Mouse (Mus musculus) layer of hippocampus, postnatal 36 days (tissue): ENCODE measurements around the gene Timeless. TPM values are rescaled to one million over a fixed set of nuclear protein-coding genes. Genes with fewer than 3 reads are reported as not detected.
A peak's percentile ranks its signal among the peaks of the same experiment; 100 is the strongest.
"Not testable (repeated sequence)": the region's sequence is repeated elsewhere in the genome, so short reads cannot be mapped to it uniquely, and the experiment has no call there.

Experiments used
- DNase-seq, 2 experiments: peaks; one replicate each; pipeline ENCODE4 v3.0.0; 2022
- total RNA-seq, 2 experiments: library from RNA; stranded (reverse); gene quantifications; 2 replicates each; pipeline ENCODE4 v1.2.3; 2021

Gene Timeless
- 1 to 10 TPM; 7.8 to 8.4 TPM for total RNA-seq

DNA sequence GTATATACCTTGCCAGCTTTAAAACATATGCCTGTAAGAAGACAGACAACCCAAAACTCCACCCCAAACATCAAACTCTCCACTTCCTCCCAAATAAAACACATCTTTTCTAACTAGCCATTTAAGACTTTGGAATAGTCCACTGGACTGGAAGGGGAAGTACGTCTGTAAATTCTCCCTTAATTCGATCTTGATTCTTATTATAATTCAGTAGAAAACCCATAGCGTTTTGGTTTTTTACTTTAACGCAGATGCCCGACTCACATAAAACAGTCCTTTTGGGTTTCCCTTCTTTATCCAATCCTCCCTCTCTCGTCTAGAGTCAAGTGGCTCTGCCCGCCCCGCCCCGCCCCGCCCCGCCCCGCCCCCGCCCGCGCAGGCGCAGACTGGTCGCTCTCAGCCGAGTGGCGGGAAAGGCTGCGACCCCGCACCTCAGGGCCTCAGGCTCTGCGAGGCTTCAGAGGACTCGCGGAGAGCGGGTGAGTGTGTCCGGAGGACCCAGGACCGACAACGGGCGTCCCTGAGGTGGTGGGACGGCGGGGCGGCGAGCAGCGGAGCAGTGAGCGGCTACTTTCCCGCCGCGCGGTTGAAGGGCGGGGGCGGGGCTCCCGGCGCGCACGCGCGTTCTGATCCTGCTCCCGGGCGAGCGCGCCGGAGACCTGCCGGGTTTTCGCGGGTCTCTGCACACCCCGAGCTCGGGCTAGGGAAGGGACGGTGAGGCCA, at the start of gene Timeless:
Gene Timeless, plus strand, starts transcription at position 369 of the 723 bp plus-strand sequence.
- peak; percentile 88 to 90 for DNase-seq

DNA sequence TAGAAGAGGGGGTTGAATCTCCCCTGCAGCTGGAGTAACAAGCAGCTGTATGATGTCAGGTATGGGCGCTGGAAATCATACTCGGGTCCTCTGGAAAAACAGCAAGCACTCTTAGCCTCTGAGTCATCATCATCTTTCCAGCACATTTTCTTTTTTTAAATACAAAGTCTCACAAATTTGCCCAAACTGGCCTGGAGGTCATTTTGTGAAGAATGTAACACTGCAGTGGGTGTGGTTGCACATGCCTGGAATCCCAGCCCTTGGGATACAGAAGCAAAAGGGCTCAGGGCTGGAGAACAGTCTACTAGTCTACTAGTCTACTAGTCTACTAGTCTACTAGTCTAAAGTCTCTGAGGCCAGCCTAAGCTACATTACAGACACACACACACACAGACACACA, 47.6 kb upstream of the Timeless start:
- no peak for DNase-seq

DNA sequence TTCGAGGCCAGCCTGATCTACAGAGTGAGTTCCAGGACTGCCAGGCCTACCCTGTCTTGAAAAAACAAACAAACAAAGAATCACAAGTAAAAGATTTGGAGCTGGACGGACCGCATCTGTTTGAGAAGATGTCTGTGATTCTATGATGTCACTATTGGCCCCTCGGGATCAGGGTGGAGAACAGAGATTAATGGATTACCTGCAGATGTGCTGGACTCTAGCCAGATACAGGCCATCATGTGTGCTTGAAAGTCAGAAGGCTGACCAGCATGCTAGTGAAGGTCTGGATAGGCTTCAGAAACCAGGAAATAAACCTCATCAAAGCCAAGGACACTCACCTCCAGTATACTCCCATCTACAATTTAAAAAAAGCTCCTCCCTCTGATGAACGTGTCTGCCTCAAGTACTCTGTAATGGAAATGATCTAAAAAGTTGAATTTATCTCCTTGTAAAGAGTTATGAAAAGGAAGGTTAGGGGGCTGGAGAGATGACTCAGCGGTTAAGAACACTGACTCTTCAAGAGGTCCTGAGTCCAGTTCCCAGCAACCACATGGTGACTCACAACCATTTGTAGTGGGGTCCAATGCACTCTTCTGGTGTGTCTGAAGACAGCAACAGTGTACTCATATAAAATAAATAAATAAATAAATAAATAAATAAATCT, 46.5 kb upstream of the Timeless start:
- DNase-seq, result no peak

DNA sequence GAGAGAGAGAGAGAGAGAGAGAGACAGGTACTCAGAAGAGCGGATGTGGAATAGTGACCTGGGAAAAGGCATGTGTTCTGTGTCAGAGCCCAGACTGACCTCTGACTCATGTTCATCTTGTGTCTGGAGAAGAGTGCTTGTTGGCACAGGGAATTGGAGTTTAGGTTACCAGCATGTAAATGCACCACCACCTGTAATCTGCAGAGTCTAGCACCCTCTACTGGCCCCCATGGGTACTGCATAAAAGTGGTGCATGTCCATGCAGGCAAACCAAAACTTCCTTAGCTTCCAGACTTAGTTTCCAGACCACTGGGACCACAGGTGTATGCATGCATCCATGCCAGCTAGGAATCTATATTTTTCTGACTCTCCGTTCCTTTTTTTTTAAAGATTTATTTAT, 45.9 kb upstream of the Timeless start:
- DNase-seq, result peak; percentile 50 to 64

DNA sequence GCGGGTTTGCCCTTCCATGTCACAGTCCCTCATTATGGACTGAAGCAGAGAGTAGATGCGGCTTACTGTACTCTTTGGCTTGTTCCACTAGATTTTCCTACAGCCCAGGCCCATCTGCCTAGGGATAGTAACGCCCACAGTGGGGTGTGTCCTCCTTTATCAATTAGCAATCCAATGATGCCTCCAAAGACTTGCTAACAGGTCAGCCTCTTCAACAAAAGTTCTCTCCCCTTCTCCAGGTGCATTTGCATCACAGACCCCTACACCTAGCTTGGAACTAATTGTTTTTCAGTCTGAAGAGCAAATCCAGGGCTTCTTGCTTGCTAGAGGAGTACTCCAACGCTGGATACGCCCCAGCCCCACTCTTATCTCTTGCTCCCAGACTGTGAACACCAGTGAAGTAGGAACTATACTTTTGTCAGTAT, 44.7 kb upstream of the Timeless start:
- no peak for DNase-seq

DNA sequence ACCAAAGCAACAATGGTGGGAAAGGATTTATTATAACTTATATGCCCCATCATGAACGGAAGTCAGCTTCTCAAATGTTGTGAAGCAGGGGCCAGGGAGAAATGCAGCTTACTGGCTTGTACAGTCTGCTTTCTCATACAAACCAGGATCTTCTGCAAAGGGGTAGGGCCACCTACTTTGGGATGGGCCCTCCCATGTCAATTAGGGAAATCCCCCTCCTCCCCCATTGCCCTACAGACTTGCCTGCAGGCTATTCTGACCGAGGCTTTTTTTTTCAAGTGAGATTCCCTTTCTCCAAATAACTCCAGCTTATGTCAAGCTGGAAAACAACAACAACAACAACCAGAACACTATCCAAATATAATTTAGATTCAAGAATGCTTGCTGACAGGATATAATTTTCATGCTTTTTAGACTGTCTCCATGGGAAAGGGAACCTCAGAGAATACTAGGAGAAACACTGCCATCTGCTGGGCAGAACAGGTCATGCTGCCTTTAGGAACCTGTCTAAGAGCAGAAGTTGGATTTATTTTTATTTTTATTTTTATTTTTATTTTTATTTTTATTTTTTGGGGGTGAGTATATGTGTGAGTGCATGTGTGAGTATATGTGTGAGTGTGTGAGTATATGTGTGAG, 43.5 kb upstream of the Timeless start:
- peak; percentile 35 to 59 for DNase-seq

DNA sequence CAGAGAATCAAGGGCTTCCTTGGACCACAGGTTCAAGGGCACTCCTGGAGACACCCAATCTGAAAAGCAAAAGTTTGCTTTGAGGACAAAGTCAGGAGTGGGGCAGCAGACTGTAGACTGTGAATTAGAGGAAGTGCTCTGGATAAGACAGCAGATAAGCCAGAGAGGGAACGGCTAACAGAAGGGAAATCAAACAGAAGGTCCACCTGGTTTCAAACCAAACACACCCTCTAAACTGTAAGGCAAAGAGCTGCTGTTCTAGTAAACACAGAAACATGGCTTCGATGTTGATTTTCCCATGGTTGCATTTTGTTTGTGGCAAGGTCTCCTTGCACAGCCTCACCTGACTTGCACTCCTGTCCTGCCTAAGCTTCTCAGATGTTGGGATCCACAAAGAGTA, 40.4 kb upstream of the Timeless start:
- no peak for DNase-seq

DNA sequence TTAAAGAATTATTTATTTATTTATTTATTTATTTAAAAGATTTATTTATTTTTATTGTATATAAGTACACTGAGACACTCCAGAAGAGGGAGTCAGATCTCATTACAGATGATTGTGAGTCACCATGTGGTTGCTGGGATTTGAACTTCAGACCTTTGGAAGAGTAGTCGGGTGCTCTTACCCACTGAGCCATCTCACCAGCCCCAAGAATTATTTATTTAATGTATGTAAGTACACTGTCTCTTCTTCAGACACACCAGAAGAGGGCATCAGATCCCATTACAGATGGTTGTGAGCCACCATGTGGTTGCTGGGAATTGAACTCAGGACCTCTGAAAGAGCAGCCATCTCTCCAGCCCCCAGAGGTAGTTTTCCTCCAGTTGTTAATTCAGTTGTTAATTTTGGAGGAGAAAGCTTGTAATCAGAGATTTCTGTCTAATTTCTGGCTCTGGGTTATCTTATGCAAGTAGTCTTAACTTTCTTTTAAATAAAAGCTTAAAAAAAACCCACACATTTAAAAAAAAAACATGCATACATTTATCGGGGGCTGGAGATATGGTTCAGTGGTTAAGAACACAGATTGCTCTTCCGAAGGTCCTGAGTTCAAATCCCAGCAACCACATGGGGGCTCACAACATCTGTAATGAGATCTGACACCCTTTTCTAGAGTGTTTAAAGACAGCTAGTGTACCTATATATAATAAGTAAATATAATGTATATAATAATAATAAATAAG, 39.7 kb upstream of the Timeless start:
- not testable (repeated sequence) for DNase-seq

DNA sequence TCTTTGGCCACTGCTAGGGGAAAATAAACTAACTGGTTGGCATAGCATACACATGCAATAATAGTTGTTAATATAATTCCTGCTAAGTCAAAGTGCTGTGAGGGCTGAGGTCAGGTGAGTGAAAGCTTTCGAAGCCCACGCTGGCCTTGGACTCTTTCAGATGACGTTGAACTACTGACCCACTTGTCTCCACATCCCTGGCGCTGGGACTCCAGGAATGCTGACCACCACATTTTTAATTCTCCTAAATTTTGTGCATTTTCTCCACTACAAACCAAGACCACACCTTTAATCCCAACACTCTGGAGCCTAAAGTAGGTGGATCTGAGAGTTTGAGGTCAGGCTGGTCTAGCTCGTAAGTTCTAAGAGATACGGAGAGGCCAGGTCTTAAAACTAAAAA, 38.8 kb upstream of the Timeless start:
- DNase-seq, result no peak

DNA sequence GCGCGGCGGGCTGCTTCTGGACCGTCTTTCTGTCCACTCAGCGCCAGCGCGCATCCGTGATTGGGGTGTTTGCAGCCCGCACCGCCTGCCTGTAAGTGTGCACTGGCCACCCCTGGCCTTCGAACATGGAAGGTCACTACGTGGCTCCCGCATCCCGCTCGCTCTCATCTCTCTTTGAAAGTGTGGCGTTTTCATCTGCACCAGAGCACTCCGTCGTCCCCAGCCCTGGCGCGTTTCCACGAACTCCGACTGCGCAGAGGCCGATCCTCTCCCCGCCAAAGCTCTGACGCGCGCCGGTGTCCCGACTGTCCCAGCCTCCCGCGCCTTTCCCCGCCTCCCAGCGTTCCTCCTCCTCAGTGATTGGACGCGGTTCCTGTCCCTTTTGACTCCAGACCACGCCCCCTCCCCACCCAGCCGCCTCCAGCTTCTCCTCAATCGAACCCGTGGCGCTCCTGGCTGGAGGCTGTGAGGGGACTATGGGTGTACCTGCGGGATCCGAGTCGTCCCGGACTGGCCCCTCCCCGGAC, 37.8 kb upstream of the Timeless start, which contains the start of gene Gls2:
Gene Gls2, plus strand, starts transcription at position 434 of the 527 bp plus-strand sequence.
- peak; percentile 98 for DNase-seq

DNA sequence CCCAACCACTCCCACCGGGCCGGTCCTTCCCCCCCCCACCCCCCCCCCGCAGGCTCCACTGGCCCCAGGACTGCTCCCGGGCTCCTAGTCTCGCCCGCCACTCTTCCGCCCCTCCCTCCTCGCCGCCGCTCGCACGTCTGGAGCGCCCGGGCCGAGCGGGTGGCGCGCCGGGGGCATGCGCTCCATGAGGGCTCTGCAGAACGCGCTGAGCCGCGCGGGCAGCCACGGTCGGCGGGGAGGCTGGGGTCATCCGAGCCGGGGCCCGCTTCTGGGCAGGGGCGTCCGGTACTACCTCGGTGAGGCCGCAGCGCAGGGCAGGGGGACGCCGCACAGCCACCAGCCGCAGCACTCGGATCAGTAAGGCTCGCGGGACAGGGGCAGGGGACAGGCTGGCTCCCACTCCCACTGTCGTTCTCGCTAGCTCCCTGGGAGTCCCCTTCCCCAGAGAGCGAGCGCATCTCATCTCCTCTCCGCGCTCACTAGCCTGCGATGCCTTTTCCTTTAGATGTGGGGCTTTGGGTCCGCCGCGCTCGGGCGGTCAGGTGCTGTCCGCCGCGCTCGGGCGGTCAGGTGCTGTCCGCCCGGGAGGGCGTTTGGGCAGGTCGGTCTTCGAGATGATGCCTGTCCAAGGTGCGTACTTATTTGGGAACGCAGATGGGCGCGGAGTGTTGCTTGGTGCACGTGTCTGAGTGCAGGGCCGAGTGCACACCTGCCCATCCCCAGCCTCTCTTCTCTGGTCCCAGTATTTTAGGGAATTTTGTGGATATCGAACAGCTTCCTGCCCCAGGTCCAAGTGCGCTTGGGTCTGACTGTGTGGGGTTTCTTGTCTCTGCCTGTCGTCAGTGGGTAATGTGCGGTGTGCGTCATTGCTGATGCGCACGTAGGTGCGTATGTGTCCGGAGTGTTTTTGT, 37.1 kb upstream of the Timeless start:
- peak; percentile 29 to 47 for DNase-seq

DNA sequence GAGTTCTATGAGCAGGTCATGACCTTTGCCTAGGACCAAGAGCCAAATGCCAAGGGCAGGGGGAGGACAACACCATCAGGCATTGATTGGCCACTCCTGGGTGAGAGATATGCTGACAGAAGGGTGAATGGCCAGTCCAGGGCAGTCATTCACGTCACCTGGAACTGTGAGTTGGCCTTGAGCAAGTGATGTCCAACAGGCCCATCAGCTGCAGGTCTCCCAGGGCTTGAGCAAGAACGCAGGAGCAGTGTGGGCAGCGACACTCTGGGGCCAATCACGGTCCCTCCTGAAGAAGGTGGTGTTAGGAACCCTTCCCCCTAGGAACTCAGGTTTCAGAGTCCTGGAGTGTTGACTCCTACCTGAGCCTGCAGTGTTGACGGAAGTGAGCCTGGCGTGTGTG, 30.0 kb upstream of the Timeless start:
- DNase-seq, result no peak

DNA sequence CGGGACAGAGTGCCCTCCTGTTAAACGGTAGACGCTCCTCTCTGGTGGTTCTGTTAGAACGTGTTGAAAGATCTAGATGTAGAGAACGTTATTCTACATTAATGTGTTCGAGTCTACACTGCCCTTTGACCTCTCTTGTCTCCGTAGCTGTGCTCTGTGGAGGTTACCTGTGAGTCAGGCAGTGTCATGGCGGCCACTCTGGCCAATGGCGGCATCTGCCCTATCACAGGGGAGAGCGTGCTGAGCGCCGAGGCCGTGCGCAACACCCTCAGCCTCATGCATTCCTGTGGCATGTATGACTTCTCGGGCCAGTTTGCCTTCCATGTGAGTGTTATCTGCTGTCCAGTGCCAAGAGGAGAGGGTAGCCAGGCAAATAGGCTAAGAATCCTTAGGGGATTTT, 26.9 kb upstream of the Timeless start:
- no peak for DNase-seq

DNA sequence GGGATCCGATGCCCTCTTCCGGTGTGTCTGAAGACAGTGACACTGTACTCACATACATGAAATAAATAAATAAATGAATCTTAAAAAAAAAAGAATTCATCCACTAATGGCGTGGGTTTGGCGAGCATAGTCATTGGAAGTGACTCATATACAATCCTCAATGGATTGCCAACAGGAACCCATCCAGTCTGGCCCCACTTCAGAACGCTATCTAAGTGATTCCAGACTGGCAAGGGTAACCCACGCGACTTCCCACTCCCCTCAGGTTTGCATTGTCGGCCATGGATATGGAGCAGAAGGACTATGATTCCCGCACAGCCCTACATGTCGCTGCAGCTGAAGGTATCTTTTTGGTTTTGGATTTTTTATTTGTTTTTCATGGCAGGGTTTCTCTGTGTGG, 23.5 kb upstream of the Timeless start:
- no peak for DNase-seq

DNA sequence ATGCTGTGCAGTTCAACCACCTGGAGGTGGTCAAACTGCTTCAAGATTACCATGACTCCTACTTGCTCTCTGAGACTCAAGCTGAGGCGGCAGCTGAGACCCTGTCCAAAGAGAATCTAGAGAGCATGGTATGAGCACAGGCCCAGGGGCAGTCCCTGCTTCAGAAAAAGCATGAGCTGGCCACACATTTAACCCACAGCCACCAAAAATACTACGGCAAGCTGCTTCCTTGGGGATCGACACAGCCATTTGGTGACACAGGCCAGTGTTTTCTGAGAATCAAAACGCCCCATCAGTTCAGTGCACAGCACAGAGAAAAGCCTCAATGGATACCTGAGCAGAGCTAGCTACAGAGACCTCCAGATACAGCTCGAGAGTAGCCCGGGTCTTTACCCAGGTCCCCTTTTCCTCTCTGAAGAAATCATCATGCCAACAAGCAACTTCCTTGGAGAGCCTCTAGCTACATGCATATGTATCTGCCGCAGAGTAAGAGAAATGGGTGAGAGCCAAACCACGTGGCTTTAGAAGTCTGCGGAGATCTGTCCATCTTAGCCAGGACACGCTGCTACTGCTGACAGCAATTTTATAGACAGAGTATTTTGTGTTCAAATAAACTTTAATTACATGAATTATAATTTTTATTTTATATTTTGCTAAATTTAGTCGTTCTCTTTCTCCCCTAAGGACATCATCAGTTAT, 22.4 kb upstream of the Timeless start:
- no peak for DNase-seq

DNA sequence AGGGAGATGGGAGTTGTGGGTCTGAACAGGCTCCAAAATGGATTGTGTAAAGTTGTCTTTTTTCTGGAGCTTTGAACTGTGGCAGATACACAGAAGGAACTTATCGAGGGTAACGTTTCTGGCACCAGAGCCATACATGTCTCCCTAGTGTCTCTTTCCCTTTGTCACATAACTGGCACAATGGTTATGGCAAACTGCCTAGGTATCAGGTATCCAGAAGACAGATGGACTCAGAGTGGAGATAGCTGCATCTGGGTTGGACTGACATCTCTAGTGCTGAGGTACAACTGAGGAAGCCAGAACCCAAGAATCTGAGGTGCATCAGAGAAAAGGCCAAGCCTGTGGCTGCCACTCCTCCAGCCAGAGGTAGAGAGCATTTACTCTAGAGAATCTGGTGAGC, 21.7 kb upstream of the Timeless start:
- DNase-seq, result no peak

DNA sequence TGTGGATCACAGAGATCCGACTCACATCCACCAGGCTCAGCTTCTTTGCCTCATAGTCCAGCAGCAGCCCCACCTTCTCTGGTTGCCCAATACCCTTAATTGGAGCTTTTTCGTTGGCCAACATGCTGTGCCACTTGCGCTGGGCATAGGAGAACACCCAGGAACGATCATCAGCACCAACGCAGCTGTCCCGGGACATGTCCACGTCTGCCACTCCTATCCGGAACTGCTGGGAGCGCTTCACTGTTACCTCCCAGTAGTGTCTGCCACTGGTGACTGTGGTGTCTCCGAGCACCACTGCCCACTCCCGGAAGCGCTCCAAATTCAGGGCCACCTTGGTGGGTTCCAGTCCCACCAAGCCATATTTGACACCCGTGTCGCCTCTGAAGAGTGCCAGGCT, 20.9 kb upstream of the Timeless start:
- peak in 1 of 2 experiments; percentile 11 for DNase-seq

DNA sequence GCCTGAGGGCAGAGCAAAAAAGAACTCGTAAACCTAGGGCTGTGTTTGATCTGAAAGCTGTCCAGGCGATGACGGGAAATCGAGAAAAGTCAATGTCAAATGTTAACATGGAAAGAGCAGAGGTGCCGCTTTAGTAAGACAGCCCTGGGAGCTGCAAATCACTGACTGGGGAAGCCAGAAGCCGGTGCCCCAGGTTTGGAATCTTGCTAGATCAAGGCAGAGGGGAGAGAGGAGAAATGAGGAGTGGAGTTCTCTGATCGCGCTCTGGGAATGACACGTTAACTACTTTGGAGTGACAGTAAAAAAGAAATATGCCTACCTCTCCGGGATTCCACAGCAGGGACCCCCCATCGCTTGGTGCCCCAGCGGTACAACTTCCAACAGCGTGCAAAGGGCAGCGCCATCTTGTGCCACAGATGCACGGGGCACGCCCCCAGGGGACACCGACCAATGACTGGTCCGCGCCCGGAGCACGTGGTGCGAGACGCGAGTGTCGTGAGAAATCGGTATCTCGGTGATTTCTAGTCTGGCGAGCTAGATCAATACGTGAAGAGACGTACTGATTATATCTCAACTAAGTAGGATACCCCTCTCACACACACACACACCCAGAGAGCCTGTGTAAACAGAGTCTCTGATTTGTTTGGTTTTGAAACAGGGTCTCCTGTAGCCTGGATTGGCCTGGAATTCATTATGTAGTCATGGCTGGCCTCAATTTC, 20.3 kb upstream of the Timeless start, which contains the start of gene Spryd4:
Gene Spryd4, minus strand, starts transcription at position 418 of the 719 bp plus-strand sequence.
- DNase-seq, result peak; percentile 86 to 87

DNA sequence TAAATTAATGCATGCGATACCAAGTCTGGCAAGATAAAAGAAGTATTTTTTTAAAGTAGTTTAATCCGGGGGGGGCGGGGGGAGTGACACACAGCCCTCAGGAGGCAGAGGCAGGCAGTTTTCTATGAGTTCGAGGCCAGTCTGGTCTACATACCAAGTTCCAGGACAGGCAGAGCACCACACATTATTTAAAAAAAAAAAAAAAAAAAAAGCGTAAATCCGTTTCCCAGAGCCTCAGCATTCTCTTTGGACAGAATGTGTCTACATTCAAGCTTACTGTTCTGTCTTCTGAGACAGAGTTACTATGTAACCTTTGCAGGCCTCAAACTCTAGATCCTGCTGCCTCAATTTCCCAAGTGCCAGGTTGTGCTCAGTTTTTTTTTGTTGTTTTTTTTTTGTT, 19.7 kb upstream of the Timeless start:
- DNase-seq, result no peak

DNA sequence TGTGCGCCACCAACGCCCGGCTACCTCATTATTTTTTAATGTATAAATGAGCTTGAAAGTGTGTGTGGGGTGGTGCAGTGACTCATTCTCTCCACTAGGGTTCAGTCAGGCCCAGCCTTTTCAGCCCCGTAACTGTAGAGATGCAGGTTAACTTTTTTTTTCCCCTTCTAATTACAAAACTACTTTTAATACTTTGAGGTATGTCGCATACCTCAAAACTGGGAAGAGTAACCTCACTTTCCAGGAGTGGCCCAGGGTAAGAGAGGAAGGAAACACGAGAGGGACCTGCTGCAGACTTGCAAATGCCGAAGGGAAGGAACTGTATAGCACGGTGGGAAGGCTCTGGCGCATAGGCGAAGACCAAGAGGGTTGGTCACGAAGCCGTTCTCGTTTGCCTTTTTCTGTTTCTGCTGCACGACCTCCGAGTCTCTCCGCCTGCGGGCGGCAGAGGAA, 19.0 kb upstream of the Timeless start:
- DNase-seq, result peak in 1 of 2 experiments; percentile 19
